Mouse (Mus musculus): ENCODE results near the gene Cyp3a41b. TPM values are rescaled to one million over a fixed set of nuclear protein-coding genes. Genes with fewer than 3 reads are reported as not detected.

Gene Cyp3a41b
- not detected in 2 replicates for polyA plus RNA-seq (2012; rRNA removed)

GRCm38 (mm10) chr5:145584630-145585029 is at the start of gene Cyp3a41b:
Cyp3a41b (minus strand) TSS chr5:145584730.

Other genes with a start within 250 kb of the Cyp3a41b start
- not detected in 2 replicates for gene Cyp3a57, start 239.5 kb downstream of the Cyp3a41b start, polyA plus RNA-seq (2012; rRNA removed)
- gene Cyp3a16, start 115.0 kb downstream of the Cyp3a41b start, polyA plus RNA-seq (2012; rRNA removed): not detected in 2 replicates
- not detected in 2 replicates for gene Cyp3a41a, start 135.4 kb upstream of the Cyp3a41b start, polyA plus RNA-seq (2012; rRNA removed)
- not detected in 2 replicates for gene Cyp3a44, start 221.1 kb upstream of the Cyp3a41b start, polyA plus RNA-seq (2012; rRNA removed)

Data from central nervous system, embryonic 11.5 days (tissue).